Mouse (Mus musculus) forebrain, embryonic 14.5 days (tissue): ENCODE measurements at regions not wholly inside any gene's neighbourhood (a gene's known extent, or its start where the extent isn't known, plus 50 kb on each side); places are given as distances from the start of the nearest gene placed in this dataset.
A peak's percentile ranks its signal among the peaks of the same experiment; 100 is the strongest.

Experiments used
- ATAC-seq: fragments of 200-750 bp; cut with Nextera tagmentation; 2 replicates; pipeline ENCODE4 v1.8.0; 2017; ENCODE audit warnings: mild to moderate bottlenecking, moderate library complexity
- DNase-seq: peaks from one replicate; pipeline ENCODE4 v3.0.0-alpha.2; 2015; ENCODE audit warnings: low spot score
- H3K27ac ChIP-seq: fragments of 300-500 bp; sonication (generic); 2 replicates; pipeline ENCODE4 v1.5.1; 2014; ENCODE audit warnings: low read depth, mild to moderate bottlenecking, control low read depth, low read length, moderate library complexity
- H3K27me3 ChIP-seq: fragments of 300-500 bp; sonication (generic); replicated peaks from 2 replicates; pipeline ENCODE4 v1.6.1; 2014; ENCODE audit warnings: low read length, control low read depth, mixed read lengths; ENCODE audit not compliant: control insufficient read depth, insufficient read depth
- H3K36me3 ChIP-seq: fragments of 300-500 bp; sonication (generic); 2 replicates; pipeline ENCODE4 v1.6.1; 2014; ENCODE audit warnings: low read length, control low read depth; ENCODE audit not compliant: control insufficient read depth, insufficient read depth
- H3K4me1 ChIP-seq: fragments of 300-500 bp; sonication (generic); 2 replicates; pipeline ENCODE4 v1.6.1; 2014; ENCODE audit warnings: antibody characterized with exemption, low read length, control low read depth; ENCODE audit not compliant: control insufficient read depth, insufficient read depth
- H3K4me2 ChIP-seq: fragments of 300-500 bp; sonication (generic); 2 replicates; pipeline ENCODE4 v1.6.1; 2014; ENCODE audit warnings: mild to moderate bottlenecking, control low read depth, low read length
- H3K4me3 ChIP-seq: fragments of 300-500 bp; sonication (generic); 2 replicates; pipeline ENCODE4 v1.5.1; 2014; ENCODE audit warnings: low read depth, low read length, control low read depth
- H3K9ac ChIP-seq: fragments of 300-500 bp; sonication (generic); 2 replicates; pipeline ENCODE4 v1.6.1; 2014; ENCODE audit warnings: mild to moderate bottlenecking, low read length, control low read depth, moderate library complexity
- H3K9me3 ChIP-seq: fragments of 300-500 bp; sonication (generic); replicated peaks from 2 replicates; pipeline ENCODE4 v1.6.1; 2016; ENCODE audit warnings: low read length, control low read depth, mixed read lengths; ENCODE audit not compliant: control insufficient read depth
- WGBS: fragments of 180-500 bp; shearing (Covaris S2); extraction: QIAGEN DNeasy Blood & Tissue Kit; methylation state at CpG from one replicate; pipeline ENCODE4 v1.1.7; 2014; 5-methylcytosine and 5-hydroxymethylcytosine counted together

GRCm38 (mm10) chr4:105531651-105532425, 257.8 kb upstream of the Gm12728 start:
- Histone ChIP-seq H3K4me2 (no peak overlapping the region), H3K9ac (no peak overlapping the region), H3K9me3 (no peaks in the 10 kb centered on the region), H3K4me3 (no peak overlapping the region), H3K36me3 (no peaks in the 10 kb centered on the region), H3K4me1 (no peaks in the 10 kb centered on the region), H3K27me3 (no peaks in the 10 kb centered on the region), H3K27ac (no peak overlapping the region)
- 78% methylated on average over 16 of the region's 16 CpGs for WGBS
- DNase-seq (no peak), ATAC-seq (no peak)

- Histone ChIP-seq H3K27me3 (no peaks in the 10 kb centered on the region), H3K9me3 (no peaks in the 10 kb centered on the region), H3K4me3 (no peak overlapping the region), H3K27ac (no peak overlapping the region), H3K4me1 (no peaks in the 10 kb centered on the region), H3K4me2 (no peak overlapping the region), H3K36me3 (no peaks in the 10 kb centered on the region), H3K9ac (no peak overlapping the region)
- WGBS: 83% methylated on average over 6 of the region's 6 CpGs
- ATAC-seq (no peak), DNase-seq (no peak)
Observed at GRCm38 (mm10) chr4:105535451-105535850, 254.2 kb upstream of the Gm12728 start.

GRCm38 (mm10) chr4:105545486-105545885, 244.2 kb upstream of the Gm12728 start:
- ATAC-seq: no peak
- no peaks in the 10 kb centered on the region for H3K27me3 ChIP-seq
- no peaks in the 10 kb centered on the region for H3K4me1 ChIP-seq
- no peak overlapping the region for H3K4me2 ChIP-seq
- no peaks in the 10 kb centered on the region for H3K36me3 ChIP-seq
- H3K9me3 ChIP-seq: no peaks in the 10 kb centered on the region
- H3K27ac ChIP-seq: no peak overlapping the region
- WGBS: 88% methylated on average over 2 of the region's 2 CpGs
- DNase-seq: no peak
- no peak overlapping the region for H3K9ac ChIP-seq
- no peak overlapping the region for H3K4me3 ChIP-seq

GRCm38 (mm10) chr4:105549744-105550440, 239.8 kb upstream of the Gm12728 start:
- Histone ChIP-seq H3K27me3 (no peaks in the 10 kb centered on the region), H3K4me3 (no peak overlapping the region), H3K9me3 (no peaks in the 10 kb centered on the region), H3K4me1 (no peaks in the 10 kb centered on the region), H3K4me2 (no peak overlapping the region), H3K9ac (no peak overlapping the region), H3K27ac (no peak overlapping the region), H3K36me3 (no peaks in the 10 kb centered on the region)
- DNase-seq (no peak), ATAC-seq (no peak)
- 83% methylated on average over 7 of the region's 7 CpGs for WGBS

- 97% methylated on average over 4 of the region's 4 CpGs for WGBS
- Histone ChIP-seq H3K36me3 (no peaks in the 10 kb centered on the region), H3K9ac (no peak overlapping the region)
Observed at GRCm38 (mm10) chr4:105551966-105552685, 237.5 kb upstream of the Gm12728 start.

GRCm38 (mm10) chr4:105554994-105555393, 234.7 kb upstream of the Gm12728 start:
- WGBS: 75% methylated on average over 8 of the region's 8 CpGs
- ATAC-seq (no peak), DNase-seq (no peak)
- Histone ChIP-seq H3K9me3 (no peaks in the 10 kb centered on the region), H3K4me2 (no peak overlapping the region), H3K4me1 (no peaks in the 10 kb centered on the region), H3K4me3 (no peak overlapping the region), H3K36me3 (no peaks in the 10 kb centered on the region), H3K27ac (no peak overlapping the region), H3K27me3 (no peaks in the 10 kb centered on the region), H3K9ac (no peak overlapping the region)

More at GRCm38 (mm10) chr4:105551966-105552685, 237.5 kb upstream of the Gm12728 start:
- DNase-seq: no peak
- Histone ChIP-seq H3K4me2 (no peak overlapping the region), H3K4me3 (no peak overlapping the region), H3K9me3 (no peaks in the 10 kb centered on the region), H3K4me1 (no peaks in the 10 kb centered on the region), H3K27me3 (no peaks in the 10 kb centered on the region), H3K27ac (no peak overlapping the region)
- no peak for ATAC-seq

- H3K9me3 ChIP-seq: no peaks in the 10 kb centered on the region
- peak; percentile 42; the same call in 1 of the 2 replicates for ATAC-seq
- WGBS: 74% methylated on average over 3 of the region's 3 CpGs
- H3K27ac ChIP-seq: no peak overlapping the region
- DNase-seq: peak; percentile 70
- no peak overlapping the region for H3K4me3 ChIP-seq
- H3K9ac ChIP-seq: no peak overlapping the region
- no peaks in the 10 kb centered on the region for H3K36me3 ChIP-seq
- H3K27me3 ChIP-seq: no peaks in the 10 kb centered on the region
- H3K4me2 ChIP-seq: no peak overlapping the region
- H3K4me1 ChIP-seq: no peaks in the 10 kb centered on the region
Observed at GRCm38 (mm10) chr4:105555941-105556340, 233.7 kb upstream of the Gm12728 start.

GRCm38 (mm10) chr4:105557396-105557795, 232.3 kb upstream of the Gm12728 start:
- no peak overlapping the region for H3K9ac ChIP-seq
- no peaks in the 10 kb centered on the region for H3K4me1 ChIP-seq
- H3K27ac ChIP-seq: no peak overlapping the region
- DNase-seq (no peak), ATAC-seq (no peak)
- no peak overlapping the region for H3K4me3 ChIP-seq
- 93% methylated on average over 2 of the region's 2 CpGs for WGBS
- H3K4me2 ChIP-seq: no peak overlapping the region
- no peaks in the 10 kb centered on the region for H3K36me3 ChIP-seq
- no peaks in the 10 kb centered on the region for H3K9me3 ChIP-seq
- no peaks in the 10 kb centered on the region for H3K27me3 ChIP-seq
